Mouse (Mus musculus): ENCODE measurements at regions not wholly inside any gene's neighbourhood (a gene's known extent, or its start where the extent isn't known, plus 50 kb on each side); places are given as distances from the start of the nearest gene placed in this dataset.
"Not testable (repeated sequence)": the region's sequence is repeated elsewhere in the genome, so short reads cannot be mapped to it uniquely, and the experiment has no call there.

DNA sequence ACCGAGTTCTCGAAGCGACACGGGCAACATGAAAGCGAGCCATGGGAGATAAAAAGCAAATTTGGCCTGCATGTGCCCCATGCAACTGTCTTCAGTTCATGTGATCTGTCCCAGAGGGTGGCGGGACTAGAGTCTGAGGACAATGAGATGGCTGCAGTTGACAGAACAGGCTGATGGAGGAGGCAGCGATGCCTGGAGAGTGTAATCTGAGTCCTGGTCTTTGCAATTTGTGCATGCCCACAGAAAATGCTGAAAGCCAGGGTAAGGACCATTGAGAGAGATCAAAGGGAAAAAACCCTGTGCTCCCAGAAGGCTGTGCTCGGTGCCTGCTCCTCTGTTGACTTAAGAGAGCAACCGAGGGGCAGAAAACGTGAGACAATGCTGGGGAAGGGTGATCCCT, 624.8 kb upstream of the BB014433 start:
- H3K4me1 ChIP-seq (replicated peaks): no peaks in the 10 kb centered on the region
- H3K9ac ChIP-seq: no peak overlapping the region
- no peak overlapping the region for H3K27ac ChIP-seq
- no peak overlapping the region for H3K4me3 ChIP-seq (replicated peaks)
- no peaks in the 10 kb centered on the region for H3K27me3 ChIP-seq (replicated peaks)
- no peaks in the 10 kb centered on the region for H3K36me3 ChIP-seq
- WGBS: 65% methylated on average over 10 of the region's 10 CpGs
- ATAC-seq: no peak
- no peaks in the 10 kb centered on the region for H3K9me3 ChIP-seq
- no peak overlapping the region for H3K4me2 ChIP-seq (replicated peaks)

DNA sequence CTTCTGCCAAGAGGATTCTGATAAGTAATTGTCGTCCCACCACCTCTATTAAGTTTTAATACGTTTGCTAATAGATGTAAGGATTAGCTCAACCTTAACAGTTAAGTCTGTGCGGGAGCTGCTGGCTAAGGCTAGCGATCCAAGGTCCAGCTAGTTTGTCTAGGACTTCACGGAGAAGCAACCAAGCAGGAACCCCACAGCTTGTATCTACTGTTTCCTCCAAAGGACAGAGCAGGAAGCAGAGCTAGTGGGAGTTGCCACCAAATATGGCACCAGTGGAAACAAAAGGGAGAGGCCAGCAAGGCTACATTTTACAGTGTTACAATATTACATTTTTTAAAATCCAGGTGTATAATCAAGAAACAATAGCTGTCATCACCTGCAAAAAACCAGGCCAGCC, 624.4 kb upstream of the BB014433 start:
- ATAC-seq: no peak
- Histone ChIP-seq H3K4me1 (replicated peaks) (no peaks in the 10 kb centered on the region), H3K9ac (no peak overlapping the region), H3K9me3 (no peaks in the 10 kb centered on the region), H3K27me3 (replicated peaks) (no peaks in the 10 kb centered on the region), H3K4me2 (replicated peaks) (no peak overlapping the region), H3K27ac (no peak overlapping the region), H3K4me3 (replicated peaks) (no peak overlapping the region), H3K36me3 (no peaks in the 10 kb centered on the region)
- 87% methylated on average over 5 of the region's 5 CpGs for WGBS

DNA sequence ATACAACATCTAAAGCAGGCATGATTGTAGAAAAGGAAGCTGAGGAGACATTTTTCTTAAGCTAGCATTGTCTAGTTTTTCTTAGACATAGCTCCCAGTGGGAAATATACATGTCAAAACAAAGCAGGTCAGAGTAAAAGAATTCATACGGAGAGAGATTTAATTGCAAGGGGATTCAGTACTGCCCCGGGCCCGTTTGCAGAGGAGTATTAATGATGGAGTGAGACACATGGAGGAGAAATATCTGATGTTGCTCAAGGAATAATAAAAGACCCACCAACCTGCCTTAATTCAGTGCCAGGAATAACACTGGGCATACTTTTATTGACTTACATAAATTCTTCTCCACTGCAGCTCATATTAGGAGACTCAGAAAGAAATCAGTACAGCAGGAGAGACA, 623.6 kb upstream of the BB014433 start:
- WGBS: 75% methylated on average over 3 of the region's 3 CpGs
- H3K27ac ChIP-seq: no peak overlapping the region
- no peak for ATAC-seq

DNA sequence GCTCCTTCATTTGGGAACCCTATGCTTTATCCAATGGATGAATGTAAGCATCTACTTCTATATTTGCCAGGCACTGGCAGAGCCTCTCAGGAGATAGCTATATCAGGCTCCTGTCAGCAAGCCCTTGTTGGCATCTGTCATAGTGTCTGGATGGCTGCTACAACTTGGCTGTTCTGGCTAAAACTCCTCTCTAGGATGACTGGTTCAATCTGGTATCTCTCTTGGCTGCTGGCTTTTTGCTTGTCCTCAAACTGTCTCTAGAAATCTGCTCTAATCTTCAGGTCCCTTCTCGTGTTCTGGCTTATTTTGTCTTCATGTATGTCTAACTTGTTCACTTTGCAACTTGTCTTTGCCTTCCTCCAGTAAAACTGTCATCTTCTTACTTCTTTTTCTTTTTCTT, 614.7 kb upstream of the BB014433 start:
- Histone ChIP-seq H3K9ac (no peak overlapping the region), H3K27ac (no peak overlapping the region), H3K4me3 (replicated peaks) (no peak overlapping the region), H3K9me3 (no peaks in the 10 kb centered on the region), H3K36me3 (no peaks in the 10 kb centered on the region), H3K27me3 (replicated peaks) (no peaks in the 10 kb centered on the region), H3K4me2 (replicated peaks) (no peak overlapping the region), H3K4me1 (replicated peaks) (no peaks in the 10 kb centered on the region)
- WGBS: 77% methylated on average over 1 of the region's 1 CpGs
- ATAC-seq: no peak

More for the DNA sequence above, 623.6 kb upstream of the BB014433 start:
- no peaks in the 10 kb centered on the region for H3K4me1 ChIP-seq (replicated peaks)
- H3K36me3 ChIP-seq: no peaks in the 10 kb centered on the region
- no peaks in the 10 kb centered on the region for H3K27me3 ChIP-seq (replicated peaks)
- H3K4me2 ChIP-seq (replicated peaks): no peak overlapping the region
- no peak overlapping the region for H3K4me3 ChIP-seq (replicated peaks)
- H3K9ac ChIP-seq: no peak overlapping the region
- no peaks in the 10 kb centered on the region for H3K9me3 ChIP-seq

DNA sequence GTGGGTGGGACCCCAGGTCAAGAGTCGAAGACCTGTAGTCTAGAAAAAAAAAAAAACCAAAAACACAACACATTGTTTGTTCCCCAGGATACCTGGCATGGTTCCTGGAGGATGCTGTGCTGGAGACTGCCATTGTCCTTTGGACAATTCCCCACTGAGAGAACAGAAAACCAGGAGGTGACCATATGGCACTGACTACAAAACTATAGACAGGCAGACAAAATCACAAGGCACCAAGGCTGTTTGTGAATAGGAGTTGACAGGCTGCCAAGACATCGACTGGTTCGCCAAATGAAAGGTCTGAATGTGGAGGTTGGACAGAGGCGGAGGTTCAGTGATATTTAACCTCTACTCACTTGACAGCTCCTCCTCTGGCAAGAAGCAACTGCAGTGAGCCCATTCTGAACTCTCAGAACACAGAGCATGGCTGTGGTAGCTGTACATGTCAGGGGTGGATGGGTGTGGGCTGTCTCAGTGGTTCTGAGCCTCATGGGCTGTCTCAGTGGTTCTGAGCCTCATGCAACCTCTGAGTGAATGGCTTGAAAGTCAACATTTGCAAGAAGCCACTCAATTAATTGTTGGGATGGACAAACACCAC, 589.0 kb upstream of the BB014433 start:
- Histone ChIP-seq H3K27me3 (replicated peaks) (no peaks in the 10 kb centered on the region), H3K4me3 (replicated peaks) (no peak overlapping the region), H3K9ac (no peak overlapping the region), H3K9me3 (no peaks in the 10 kb centered on the region), H3K4me1 (replicated peaks) (no peaks in the 10 kb centered on the region), H3K27ac (no peak overlapping the region), H3K4me2 (replicated peaks) (no peak overlapping the region), H3K36me3 (no peaks in the 10 kb centered on the region)
- ATAC-seq: no peak
- WGBS: 81% methylated on average over 4 of the region's 4 CpGs

DNA sequence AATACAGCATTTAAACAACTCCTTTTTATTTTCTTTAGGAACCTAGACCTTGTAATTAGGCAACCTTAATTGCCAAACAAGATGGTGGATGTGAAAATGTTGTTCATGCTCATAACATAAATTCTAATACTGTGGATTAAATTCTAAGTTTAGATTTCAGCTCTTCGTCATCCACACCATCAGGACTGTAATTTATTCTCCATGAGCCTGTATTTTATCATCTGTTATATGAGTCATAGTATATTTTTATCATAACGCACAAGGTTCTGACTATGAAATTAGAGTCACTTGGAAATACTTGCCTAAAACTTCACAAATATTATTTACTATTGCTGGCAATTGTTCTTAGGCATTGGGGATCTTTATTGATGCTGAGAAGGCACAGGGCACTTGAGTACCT, 582.7 kb upstream of the BB014433 start:
- WGBS: 73% methylated on average over 2 of the region's 2 CpGs
- no peaks in the 10 kb centered on the region for H3K4me1 ChIP-seq (replicated peaks)
- no peaks in the 10 kb centered on the region for H3K27me3 ChIP-seq (replicated peaks)
- H3K9ac ChIP-seq: no peak overlapping the region
- H3K36me3 ChIP-seq: no peaks in the 10 kb centered on the region
- no peak overlapping the region for H3K4me2 ChIP-seq (replicated peaks)
- no peak for ATAC-seq
- no peak overlapping the region for H3K27ac ChIP-seq
- H3K4me3 ChIP-seq (replicated peaks): no peak overlapping the region
- H3K9me3 ChIP-seq: no peaks in the 10 kb centered on the region

DNA sequence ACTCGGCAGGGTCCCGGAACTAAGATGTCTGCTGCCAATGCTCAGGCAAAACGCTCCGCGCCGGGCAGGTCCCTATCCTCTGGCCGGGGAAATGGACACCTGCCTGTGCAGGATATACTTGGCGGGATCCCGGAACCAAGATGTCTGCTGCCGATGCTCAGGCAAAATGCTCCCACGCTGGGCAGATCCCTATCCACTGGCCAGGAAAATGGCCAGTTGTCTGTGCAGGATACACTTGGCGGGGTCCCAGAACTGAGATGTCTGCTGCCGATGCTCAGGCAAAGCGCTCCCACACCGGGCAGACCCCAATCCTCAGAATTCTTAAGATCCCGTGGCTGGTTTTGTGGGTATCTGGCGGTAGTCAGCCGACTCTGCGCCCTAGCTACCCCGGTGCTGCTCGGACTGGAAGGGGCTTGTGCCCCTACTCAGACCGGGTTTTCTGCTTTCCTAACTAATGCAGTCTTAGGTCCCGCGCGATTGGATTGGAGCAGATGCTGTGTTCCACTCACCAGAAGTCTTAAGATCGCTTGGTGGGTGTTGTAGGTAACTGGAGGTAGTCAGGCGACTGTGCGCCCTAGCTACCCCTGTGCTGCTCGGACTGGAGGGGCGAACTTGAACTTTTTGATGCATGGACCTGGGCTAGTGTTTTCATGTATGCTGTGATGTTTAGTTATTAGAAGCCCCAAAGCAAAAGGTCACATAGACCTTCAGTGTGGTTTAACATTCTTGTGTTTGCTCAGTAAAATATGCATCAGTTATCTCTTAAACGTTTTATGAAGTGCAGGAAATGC, 577.9 kb upstream of the BB014433 start:
- not testable (repeated sequence) for H3K27ac ChIP-seq, H3K36me3 ChIP-seq
- 84% methylated on average over 31 of the region's 31 CpGs for WGBS

DNA sequence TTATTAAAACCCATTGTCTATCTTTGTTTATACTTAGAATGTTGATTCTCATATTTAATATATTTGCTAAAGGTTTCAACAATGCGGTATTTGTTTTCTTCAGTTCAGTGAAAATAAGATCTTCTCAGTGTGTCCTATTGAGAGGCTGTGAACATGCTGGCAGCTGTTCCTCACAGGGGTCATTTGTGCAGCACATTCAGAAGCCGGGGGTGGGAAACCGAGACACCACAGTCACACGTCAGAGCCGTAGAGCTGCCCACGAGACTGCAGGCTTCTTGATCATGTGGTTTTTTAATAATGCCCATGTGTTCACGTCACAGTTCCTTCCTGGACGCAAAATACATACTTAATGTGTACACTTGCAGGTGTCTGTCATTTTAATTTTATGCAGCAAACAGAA, 564.3 kb upstream of the BB014433 start:
- no peak for ATAC-seq
- WGBS: 76% methylated on average over 8 of the region's 8 CpGs
- Histone ChIP-seq H3K27ac (no peak overlapping the region), H3K4me2 (replicated peaks) (no peak overlapping the region), H3K27me3 (replicated peaks) (no peaks in the 10 kb centered on the region), H3K9me3 (no peaks in the 10 kb centered on the region), H3K4me1 (replicated peaks) (no peaks in the 10 kb centered on the region), H3K9ac (no peak overlapping the region), H3K4me3 (replicated peaks) (no peak overlapping the region), H3K36me3 (no peaks in the 10 kb centered on the region)

More for the DNA sequence above, 577.9 kb upstream of the BB014433 start:
- not testable (repeated sequence) for ATAC-seq; H3K4me1 ChIP-seq (replicated peaks); H3K9me3 ChIP-seq; H3K27me3 ChIP-seq (replicated peaks); H3K4me3 ChIP-seq (replicated peaks); H3K9ac ChIP-seq; H3K4me2 ChIP-seq (replicated peaks)

DNA sequence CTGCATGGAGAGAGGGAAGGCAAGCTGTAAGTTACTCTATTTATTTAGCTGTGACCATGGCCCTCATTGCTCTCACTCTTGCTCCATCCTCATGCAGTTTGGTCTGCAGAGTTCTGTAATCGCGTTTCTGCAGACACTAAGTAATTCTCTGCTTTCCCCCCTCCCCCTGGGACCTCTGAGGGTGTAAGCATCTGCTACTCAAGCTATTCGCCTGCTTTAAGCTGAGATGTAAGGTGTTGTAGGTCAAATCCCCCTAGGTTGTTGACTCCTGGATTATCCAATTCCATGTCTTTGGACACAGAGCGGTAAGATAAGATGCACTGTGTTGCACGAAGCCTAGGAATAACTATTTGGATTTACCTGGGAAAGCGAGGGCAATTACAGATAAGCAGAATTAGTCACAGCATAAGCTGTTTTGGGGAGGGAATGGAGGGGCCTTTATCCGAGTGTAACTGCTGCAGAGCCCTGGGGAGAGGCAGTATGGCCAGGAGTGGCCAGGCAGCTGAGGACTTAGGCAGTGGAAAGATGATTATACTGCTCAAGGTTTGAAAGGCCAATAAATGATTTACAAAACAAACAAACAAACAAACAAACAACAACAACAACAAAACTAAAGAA, 561.8 kb upstream of the BB014433 start:
- no peak for ATAC-seq
- no peak overlapping the region for H3K27ac ChIP-seq
- H3K36me3 ChIP-seq: no peaks in the 10 kb centered on the region
- WGBS: 46% methylated on average over 7 of the region's 7 CpGs
- no peak overlapping the region for H3K4me3 ChIP-seq (replicated peaks)
- no peaks in the 10 kb centered on the region for H3K9me3 ChIP-seq
- no peaks in the 10 kb centered on the region for H3K4me1 ChIP-seq (replicated peaks)
- H3K4me2 ChIP-seq (replicated peaks): no peak overlapping the region
- H3K9ac ChIP-seq: no peak overlapping the region
- H3K27me3 ChIP-seq (replicated peaks): no peaks in the 10 kb centered on the region

DNA sequence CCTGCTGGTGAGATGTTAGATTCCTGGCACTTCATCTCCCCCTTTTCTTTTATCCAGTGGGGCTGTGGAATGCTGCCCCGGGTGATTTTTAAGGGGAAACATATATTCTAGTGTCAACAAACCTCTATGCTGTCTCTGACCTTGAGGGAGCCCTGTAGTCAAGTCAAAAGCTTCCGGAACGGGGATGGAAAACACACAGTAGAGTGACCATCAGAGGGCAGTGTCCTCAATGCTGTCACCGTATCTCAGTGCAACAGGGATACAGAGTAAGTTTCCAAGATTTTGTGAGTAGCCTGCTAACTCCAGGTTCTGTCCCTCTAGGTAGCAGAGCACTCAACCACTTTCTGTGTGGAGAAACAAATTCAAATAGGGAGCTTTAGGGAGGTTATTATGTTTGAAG, 555.7 kb upstream of the BB014433 start:
- no peak for ATAC-seq
- H3K27ac ChIP-seq: no peak overlapping the region
- no peak overlapping the region for H3K9ac ChIP-seq
- no peaks in the 10 kb centered on the region for H3K4me1 ChIP-seq (replicated peaks)
- no peak overlapping the region for H3K4me3 ChIP-seq (replicated peaks)
- H3K27me3 ChIP-seq (replicated peaks): no peaks in the 10 kb centered on the region
- WGBS: 68% methylated on average over 4 of the region's 4 CpGs
- no peak overlapping the region for H3K4me2 ChIP-seq (replicated peaks)
- H3K36me3 ChIP-seq: no peaks in the 10 kb centered on the region
- no peaks in the 10 kb centered on the region for H3K9me3 ChIP-seq

DNA sequence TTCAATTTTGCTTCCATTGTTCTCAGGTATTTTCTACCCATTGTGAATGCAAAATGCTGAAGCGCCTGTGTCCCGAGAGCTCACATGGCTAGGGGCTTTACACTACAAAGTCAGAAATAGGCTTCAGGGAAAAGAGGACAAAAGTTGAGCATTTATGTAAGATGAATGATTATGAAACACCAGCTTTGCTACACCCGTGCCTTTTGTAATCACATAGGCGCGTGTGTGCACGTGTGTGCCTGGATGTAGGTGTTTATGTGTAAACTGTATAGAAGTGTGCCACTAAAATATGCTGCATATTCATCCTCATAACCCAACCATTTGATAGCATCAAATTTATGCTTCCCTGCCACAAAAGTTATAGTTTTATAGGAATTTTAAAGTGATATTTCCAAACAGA, 547.2 kb upstream of the BB014433 start:
- H3K4me3 ChIP-seq (replicated peaks): no peak overlapping the region
- 89% methylated on average over 6 of the region's 6 CpGs for WGBS
- H3K4me2 ChIP-seq (replicated peaks): no peak overlapping the region
- H3K4me1 ChIP-seq (replicated peaks): no peaks in the 10 kb centered on the region
- H3K36me3 ChIP-seq: no peaks in the 10 kb centered on the region
- no peaks in the 10 kb centered on the region for H3K9me3 ChIP-seq
- H3K9ac ChIP-seq: no peak overlapping the region
- H3K27ac ChIP-seq: no peak overlapping the region
- no peak for ATAC-seq
- no peaks in the 10 kb centered on the region for H3K27me3 ChIP-seq (replicated peaks)

DNA sequence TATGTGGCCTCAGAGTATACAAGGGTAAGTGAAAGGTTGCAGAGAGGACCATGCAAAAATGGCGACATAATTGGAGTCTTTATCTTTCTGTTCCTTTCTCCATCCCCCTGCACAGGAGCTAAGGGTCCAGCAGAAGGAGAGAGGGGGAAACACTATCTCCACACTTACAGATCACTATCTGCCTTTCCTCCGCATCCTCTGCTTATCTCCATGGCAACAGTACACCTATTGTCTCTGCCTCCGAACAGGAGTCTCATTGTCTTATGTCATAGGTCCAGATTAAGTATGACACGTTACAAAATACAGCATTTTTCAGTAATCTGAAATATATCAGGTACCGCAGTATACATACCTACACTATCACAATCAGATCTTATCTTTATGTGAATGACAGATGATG, 537.9 kb upstream of the BB014433 start:
- H3K27ac ChIP-seq: no peak overlapping the region
- no peaks in the 10 kb centered on the region for H3K9me3 ChIP-seq
- no peaks in the 10 kb centered on the region for H3K4me1 ChIP-seq (replicated peaks)
- no peak for ATAC-seq
- H3K9ac ChIP-seq: no peak overlapping the region
- H3K36me3 ChIP-seq: no peaks in the 10 kb centered on the region
- H3K4me3 ChIP-seq (replicated peaks): no peak overlapping the region
- no peaks in the 10 kb centered on the region for H3K27me3 ChIP-seq (replicated peaks)
- WGBS: 68% methylated on average over 5 of the region's 5 CpGs
- no peak overlapping the region for H3K4me2 ChIP-seq (replicated peaks)

DNA sequence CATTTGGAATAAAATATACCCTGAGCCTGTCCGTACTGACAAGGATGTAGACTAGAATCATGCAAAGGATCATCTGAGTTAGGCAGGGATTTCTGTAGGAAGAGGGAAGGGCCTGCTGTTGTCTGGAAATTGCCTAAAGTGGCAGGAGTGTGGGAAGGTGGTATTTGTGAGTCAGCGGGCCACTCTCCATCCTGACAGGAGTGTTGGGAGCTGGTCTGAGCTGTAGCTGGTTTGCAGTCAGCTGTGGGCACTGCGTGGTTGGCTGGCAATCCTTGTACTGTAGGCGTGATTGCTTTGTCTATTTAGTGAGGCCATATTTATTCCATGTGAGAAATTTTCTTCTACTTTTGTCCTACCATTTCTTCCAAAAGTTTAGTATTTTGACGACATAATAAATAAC, 524.2 kb upstream of the BB014433 start:
- Histone ChIP-seq H3K9me3 (no peaks in the 10 kb centered on the region), H3K27me3 (replicated peaks) (no peaks in the 10 kb centered on the region), H3K4me2 (replicated peaks) (no peak overlapping the region), H3K9ac (no peak overlapping the region), H3K4me1 (replicated peaks) (no peaks in the 10 kb centered on the region), H3K27ac (no peak overlapping the region), H3K4me3 (replicated peaks) (no peak overlapping the region), H3K36me3 (no peaks in the 10 kb centered on the region)
- WGBS: 82% methylated on average over 5 of the region's 5 CpGs
- ATAC-seq: no peak
